Mouse (Mus musculus): ENCODE results near the gene Trp53i13.
A peak's percentile ranks its signal among the peaks of the same experiment; 100 is the strongest.

DNA sequence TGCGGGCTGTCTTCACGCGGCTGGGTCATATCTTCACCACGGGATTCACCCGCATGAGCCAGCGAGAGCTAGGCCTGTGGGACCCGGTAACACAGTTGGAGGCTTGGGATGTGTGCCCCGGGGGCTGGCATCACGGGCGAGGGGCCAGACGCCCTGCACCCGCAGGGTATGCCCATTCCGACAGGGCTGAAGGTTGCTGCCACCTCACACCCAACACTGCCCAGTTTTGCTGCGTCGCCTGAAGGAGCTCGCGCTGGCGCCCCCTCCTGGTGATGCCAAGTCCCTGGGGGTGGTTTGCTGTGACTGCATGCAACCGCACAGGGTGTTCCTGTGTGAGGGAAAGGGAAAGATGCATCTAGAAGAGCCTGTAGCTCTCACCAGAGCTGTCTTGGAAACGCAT, 48.0 kb downstream of the Trp53i13 start:
- no peak for TF ChIP-seq POLR2A (IDR thresholded peaks at IDR 0.05; ENCODE audit: extremely low read depth, insufficient read depth, low read length)
- peak; percentile 91 for TF ChIP-seq CTCF (IDR thresholded peaks at IDR 0.05; ENCODE audit: low read depth, low read length)
